Mouse (Mus musculus) testis, adult 2 months (tissue): ENCODE measurements around the gene Nup210.

Experiments
- CTCF ChIP-seq: fragments of 200-500 bp; IDR thresholded peaks from 2 replicates; pipeline ENCODE4 v1.5.1; 2012; ENCODE audit warnings: low read depth, mild to moderate bottlenecking, inconsistent platforms, low read length, moderate library complexity; ENCODE audit not compliant: control insufficient read depth, insufficient read depth, insufficient replicate concordance
- POLR2A ChIP-seq: fragments of 200-500 bp; IDR thresholded peaks from 2 replicates; pipeline ENCODE4 v1.6.1; 2012; ENCODE audit warnings: low read depth, mild to moderate bottlenecking, inconsistent platforms, low read length, moderate library complexity; ENCODE audit not compliant: control insufficient read depth

GRCm38 (mm10) chr6:91109489-91109888 lies 7.1 kb downstream of the Nup210 start:
- no peak for TF ChIP-seq POLR2A
- no peak for TF ChIP-seq CTCF
